Mouse (Mus musculus): ENCODE measurements at regions not wholly inside any gene's neighbourhood (a gene's known extent, or its start where the extent isn't known, plus 50 kb on each side); places are given as distances from the start of the nearest gene placed in this dataset.

DNA sequence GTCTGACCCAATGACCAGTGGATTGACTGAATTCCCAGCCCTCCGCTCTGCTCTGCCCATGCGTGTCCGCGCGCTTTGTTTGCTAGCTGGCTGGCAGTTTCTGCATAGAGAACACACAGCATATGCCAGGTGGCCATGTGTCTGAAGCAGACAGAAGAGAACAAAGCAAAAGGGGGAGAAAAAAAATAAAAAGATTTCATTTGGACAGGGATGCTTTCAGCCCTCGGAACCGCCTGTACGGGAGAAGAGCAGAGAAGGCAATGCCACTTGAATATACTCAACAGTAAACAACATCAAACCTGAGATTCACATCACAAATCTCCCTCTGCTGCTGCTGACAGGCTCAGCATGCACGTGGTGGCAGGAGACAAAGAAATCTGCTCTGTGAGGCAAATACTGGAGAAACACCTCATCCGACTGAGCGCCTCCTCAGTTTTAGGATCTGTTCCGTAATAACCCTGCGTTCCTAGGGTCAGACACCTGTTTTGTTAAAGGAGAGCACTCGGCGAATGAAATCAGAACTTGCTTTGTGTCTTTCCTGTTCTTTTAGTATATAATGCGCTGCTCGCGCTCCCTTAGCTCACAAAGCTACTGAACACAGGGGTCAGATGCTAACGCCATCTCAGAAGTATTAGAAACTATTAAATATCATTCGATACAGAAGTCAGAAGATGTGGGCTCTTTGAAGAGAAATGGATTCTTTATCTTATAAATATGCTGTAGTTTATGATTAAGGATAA lies 186.3 kb upstream of the Gm11146 start:
- TF ChIP-seq EP300 (IDR thresholded peaks at IDR 0.05; ENCODE audit: insufficient read depth, low read depth, low read length) (no peak), POLR2A (IDR thresholded peaks at IDR 0.05; ENCODE audit: insufficient read depth, low read depth, low read length) (no peak), CTCF (IDR thresholded peaks at IDR 0.05) (no peak)

Measured in heart, adult 2 months (tissue).